Mouse (Mus musculus): Measurements from ENCODE around the gene Cul5. TPM values are rescaled to one million over a fixed set of nuclear protein-coding genes. Genes with fewer than 3 reads are reported as not detected.

Cul5 gene
- polyA plus RNA-seq, 1 experiment = 20.7 TPM

DNA sequence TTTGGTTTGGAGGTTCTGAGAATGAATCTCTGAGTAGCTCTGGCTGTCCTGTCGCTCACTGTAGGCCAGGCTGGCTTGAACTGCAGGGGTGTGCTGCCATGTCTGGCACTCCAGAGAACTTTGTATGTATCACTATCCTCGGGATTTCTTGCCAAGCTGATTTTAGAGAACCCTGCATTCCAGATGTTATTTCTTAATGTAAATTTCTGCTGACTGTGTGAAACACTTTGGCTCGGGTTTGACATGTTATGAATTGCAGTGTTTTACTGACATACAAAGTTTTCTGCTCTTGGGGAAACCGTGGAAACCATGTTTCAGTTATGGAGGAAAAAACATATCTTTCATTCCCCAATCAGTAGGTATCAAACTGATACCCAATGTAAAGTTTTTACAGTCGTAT is 94.1 kb downstream of the Cul5 start:
- Histone ChIP-seq H3K4me1 (ENCODE audit: control insufficient read depth, insufficient read depth, low read length) (no peaks in the 10 kb centered on the region), H3K4me3 (replicated peaks; ENCODE audit: insufficient read depth, low read depth, low read length) (no peak overlapping the region), H3K27ac (ENCODE audit: insufficient read depth, low read length) (no peak overlapping the region), H3K27me3 (ENCODE audit: control insufficient read depth, insufficient read depth, low read length) (no peaks in the 10 kb centered on the region)
- no peak for TF ChIP-seq CTCF (IDR thresholded peaks at IDR 0.05; ENCODE audit: borderline replicate concordance, insufficient read depth, low read depth, low read length)
- no peak for TF ChIP-seq POLR2A (IDR thresholded peaks at IDR 0.05; ENCODE audit: borderline replicate concordance, insufficient read depth, low read length)
- WGBS = 83% methylated on average over 5 of the region's 5 CpGs
- DNase-seq = no peak

DNA sequence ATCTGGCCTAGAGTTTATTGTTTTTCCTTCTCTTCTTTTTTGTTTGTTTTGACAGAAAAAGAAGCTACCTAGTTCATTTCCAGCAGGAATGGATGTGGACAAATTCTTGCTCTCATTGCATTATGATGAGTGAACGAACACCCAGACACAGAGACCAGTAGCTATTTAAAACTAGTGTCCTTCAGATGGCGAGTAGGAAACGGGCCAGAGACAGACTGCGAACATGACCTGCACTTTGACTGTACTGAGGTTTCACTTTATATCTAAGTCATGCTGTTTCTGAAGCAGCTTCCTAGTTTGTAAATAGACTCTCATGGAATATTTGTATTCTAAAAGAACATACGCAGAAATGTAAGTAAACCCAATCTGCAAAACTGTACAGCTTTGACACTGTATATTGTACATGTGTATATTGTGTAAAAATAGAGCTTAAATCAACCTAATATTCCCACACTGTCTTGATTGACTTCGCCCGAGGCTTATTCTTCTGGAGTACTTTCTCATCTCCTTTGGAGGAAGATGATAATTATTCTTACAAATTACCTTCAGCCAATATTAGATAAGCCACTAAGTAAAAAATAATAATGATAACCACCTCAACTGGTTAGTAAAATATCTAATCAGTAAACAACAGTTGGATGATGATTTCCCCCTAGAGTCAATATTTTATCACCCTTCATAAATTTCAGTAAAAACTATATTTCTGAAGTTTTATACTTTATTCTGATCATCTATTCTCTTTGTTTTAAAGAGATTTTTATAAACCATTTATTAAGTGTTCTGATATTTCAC is 97.1 kb downstream of the Cul5 start:
- no peak overlapping the region for H3K4me3 ChIP-seq (replicated peaks; ENCODE audit: insufficient read depth, low read depth, low read length)
- no peak overlapping the region for H3K27ac ChIP-seq (ENCODE audit: insufficient read depth, low read length)
- DNase-seq = no peak
- no peaks in the 10 kb centered on the region for H3K4me1 ChIP-seq (ENCODE audit: control insufficient read depth, insufficient read depth, low read length)
- TF ChIP-seq CTCF (IDR thresholded peaks at IDR 0.05; ENCODE audit: borderline replicate concordance, insufficient read depth, low read depth, low read length) (no peak), POLR2A (IDR thresholded peaks at IDR 0.05; ENCODE audit: borderline replicate concordance, insufficient read depth, low read length) (no peak)
- H3K27me3 ChIP-seq (ENCODE audit: control insufficient read depth, insufficient read depth, low read length) = no peaks in the 10 kb centered on the region
- 82% methylated on average over 7 of the region's 7 CpGs for WGBS

DNA sequence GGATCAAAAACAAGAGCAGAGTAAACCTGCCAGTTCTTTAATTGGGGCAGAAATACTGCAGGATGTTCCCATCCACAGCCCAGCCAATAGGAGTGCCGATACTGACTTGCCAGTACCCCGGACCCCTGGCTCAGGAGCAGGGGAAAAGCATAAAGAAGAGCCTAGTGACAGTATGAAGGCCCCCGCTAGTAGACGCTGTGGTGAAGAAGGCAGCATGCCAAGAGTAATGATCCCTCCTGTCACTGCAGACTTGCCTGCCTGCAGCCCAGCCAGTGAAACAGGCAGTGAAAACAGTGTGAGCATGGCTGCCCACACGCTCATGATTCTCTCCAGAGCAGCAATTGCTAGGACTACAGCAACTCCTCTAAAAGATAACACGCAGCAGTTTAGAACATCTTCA is 99.2 kb downstream of the Cul5 start:
- DNase-seq = peak; percentile 34 to 41
- H3K27ac ChIP-seq (ENCODE audit: insufficient read depth, low read length) = no peak overlapping the region
- H3K4me1 ChIP-seq (ENCODE audit: control insufficient read depth, insufficient read depth, low read length) = no peaks in the 10 kb centered on the region
- no peak overlapping the region for H3K4me3 ChIP-seq (replicated peaks; ENCODE audit: insufficient read depth, low read depth, low read length)
- TF ChIP-seq CTCF (IDR thresholded peaks at IDR 0.05; ENCODE audit: borderline replicate concordance, insufficient read depth, low read depth, low read length) (peak; percentile 44; the same call in 1 of the 2 replicates), POLR2A (IDR thresholded peaks at IDR 0.05; ENCODE audit: borderline replicate concordance, insufficient read depth, low read length) (no peak)
- WGBS = 42% methylated on average over 6 of the region's 6 CpGs
- no peaks in the 10 kb centered on the region for H3K27me3 ChIP-seq (ENCODE audit: control insufficient read depth, insufficient read depth, low read length)

Other genes starting within 250 kb of the Cul5 start
- 7.2 and 8.0 TPM in 2 replicates for gene Atm, start 133.3 kb downstream of the Cul5 start, polyA plus RNA-seq (2012; rRNA removed)
- 10.5 and 11.5 TPM in 2 replicates for gene Npat, start 133.0 kb downstream of the Cul5 start, polyA plus RNA-seq (2012; rRNA removed)
- gene Acat1, start 59.6 kb downstream of the Cul5 start, polyA plus RNA-seq (2012; rRNA removed) = 80.2 and 81.6 TPM in 2 replicates
- gene Rab39, start 36.2 kb upstream of the Cul5 start, polyA plus RNA-seq (2012; rRNA removed) = 0.65 and 0.71 TPM in 2 replicates
- gene Slc35f2, start 101.5 kb upstream of the Cul5 start, polyA plus RNA-seq (2012; rRNA removed) = 5.4 and 6.0 TPM in 2 replicates
- 1.3 and 1.6 TPM in 2 replicates for gene Sln, start 180.2 kb upstream of the Cul5 start, polyA plus RNA-seq (2012; rRNA removed)